Mouse (Mus musculus) lung, postnatal 0 days (tissue): ENCODE measurements around the gene Pbsn.
"Not testable (repeated sequence)": the region's sequence is repeated elsewhere in the genome, so short reads cannot be mapped to it uniquely, and the experiment has no call there.

Experiments used
- CTCF ChIP-seq: IDR thresholded peaks from 2 replicates; pipeline ENCODE4 v1.5.1; 2016; ENCODE audit warnings: antibody characterized with exemption, mild to moderate bottlenecking
- EP300 ChIP-seq: IDR thresholded peaks from 2 replicates; pipeline ENCODE4 v1.6.1; 2016; ENCODE audit warnings: antibody characterized with exemption, mild to moderate bottlenecking, control low read depth

GRCm38 (mm10) chrX:77864458-77864857 is 11.0 kb upstream of the Pbsn start, which contains the start of gene Gm14744:
- not testable (repeated sequence) for TF ChIP-seq CTCF, EP300
